Mouse (Mus musculus): ENCODE data around the gene Cd2bp2.

DNA sequence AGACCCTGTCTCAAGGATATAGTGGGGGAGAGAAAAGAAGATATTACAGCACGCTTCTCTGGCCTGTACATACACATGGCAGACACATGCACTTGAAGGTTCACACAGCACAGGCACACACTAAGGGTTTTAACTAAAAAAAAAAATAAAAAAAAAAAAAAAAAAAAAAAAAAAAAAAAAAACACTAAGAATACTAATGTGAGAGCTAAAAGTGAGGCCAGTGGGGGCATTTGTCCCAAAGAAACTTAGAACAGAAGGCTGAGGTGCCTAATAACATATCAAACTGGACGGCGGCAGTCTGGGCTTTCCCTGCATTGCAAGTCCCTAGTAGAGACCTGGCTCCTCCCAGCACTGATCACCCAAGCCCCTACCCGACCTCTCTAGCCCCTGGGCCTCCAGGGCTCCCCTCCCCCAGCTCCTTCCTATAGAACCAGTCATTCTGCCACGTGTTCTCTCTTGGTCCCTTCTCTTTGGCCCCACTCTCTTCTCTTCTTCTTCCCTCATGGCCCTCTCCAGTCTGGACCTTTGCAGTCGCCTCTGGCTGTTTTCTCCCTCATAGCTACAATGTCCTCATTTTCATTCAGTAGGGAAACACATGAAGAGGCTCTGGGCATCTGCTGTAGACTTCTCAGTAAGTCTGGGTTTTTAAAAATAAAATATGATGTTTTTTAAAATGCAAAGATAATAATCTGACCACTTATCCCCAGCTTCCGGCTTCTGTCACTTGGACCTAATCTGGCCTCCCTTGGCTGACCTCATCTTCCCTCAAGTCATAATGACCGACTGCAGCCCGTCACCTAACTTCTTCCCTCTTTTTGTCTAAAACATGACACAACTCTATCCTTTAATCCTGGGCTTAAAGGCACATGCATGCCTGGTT is 50.2 kb downstream of the Cd2bp2 start:
- no peak for TF ChIP-seq CTCF (conservative IDR thresholded peaks at IDR 0.05; ENCODE audit: low read length)
- no peak for TF ChIP-seq POU5F1 (IDR thresholded peaks at IDR 0.05; ENCODE audit: borderline replicate concordance, low read length)
